ENCODE assay signal across 9 mouse cellular contexts in genomic region chr13:58287822-58288221, GRCm38 (mm10). TPM values are rescaled to one million over a fixed set of nuclear protein-coding genes. Genes with fewer than 3 reads are reported as not detected.
DNase-seq lines count a peak whose midpoint lies in the region; ATAC-seq and TF ChIP-seq lines count a peak whose summit lies in the region.
"Had no signal": no experiment of that assay in that cellular context is flagged by ENCODE, and none has a peak within 500 bp of the region (broad histone marks: within the 10 kb centered on the region; RNA-seq: fewer than 3 reads in every experiment).

No protein-coding gene starts in this region.

- no peak overlapping the region for H3K4me2 ChIP-seq in kidney, embryonic 14.5 days (replicated peaks; ENCODE audit: low read depth, low read length)
- H3K4me2 ChIP-seq: heart, embryonic 15.5 days had no signal

- H3K9me3 ChIP-seq in kidney, embryonic 14.5 days (ENCODE audit: control insufficient read depth, low read length) = no peaks in the 10 kb centered on the region
- H3K9me3 ChIP-seq: heart, embryonic 15.5 days had no signal

- WGBS in kidney, embryonic 14.5 days = 11% methylated on average over 13 of the region's 13 CpGs
- WGBS in liver, adult 2 months = 15% methylated on average over 13 of the region's 13 CpGs

- no peak overlapping the region for H3K4me3 ChIP-seq in kidney, embryonic 14.5 days (ENCODE audit: low read length)
- no peak overlapping the region for H3K4me3 ChIP-seq in liver, adult 2 months (ENCODE audit: insufficient read depth, low read depth, low read length)
- H3K4me3 ChIP-seq: heart, embryonic 15.5 days had no signal

- no peak overlapping the region for H3K27ac ChIP-seq in kidney, embryonic 14.5 days (ENCODE audit: low read depth, low read length)
- H3K27ac ChIP-seq in liver, adult 2 months (replicated peaks; ENCODE audit: insufficient read depth, low read depth, low read length) = no peak overlapping the region
- H3K27ac ChIP-seq: heart, embryonic 15.5 days had no signal

- no peaks in the 10 kb centered on the region for H3K36me3 ChIP-seq in kidney, embryonic 14.5 days (ENCODE audit: control insufficient read depth, insufficient read depth, low read length)
- no peaks in the 10 kb centered on the region for H3K36me3 ChIP-seq in liver, adult 2 months (ENCODE audit: control insufficient read depth, insufficient read depth, low read length)
- H3K36me3 ChIP-seq: heart, embryonic 15.5 days had no signal

- peaks cover 3% of the 10 kb centered on the region; the same call in 1 of the 2 replicates for H3K4me1 ChIP-seq in kidney, embryonic 14.5 days (ENCODE audit: control insufficient read depth, insufficient read depth, low read length)
- no peaks in the 10 kb centered on the region for H3K4me1 ChIP-seq in liver, adult 2 months (ENCODE audit: control insufficient read depth, insufficient read depth, low read length)

- TF ChIP-seq POLR2A in liver, adult 2 months (IDR thresholded peaks at IDR 0.05; ENCODE audit: extremely low read depth, insufficient read depth, low read length) = no peak

- no peaks in the 10 kb centered on the region for H3K79me2 ChIP-seq in liver, adult 2 months (ENCODE audit: control insufficient read depth, insufficient read depth, low read length)

- DNase-seq in B cell, adult 2 months = peak; percentile 89 to 91
- peak; percentile 88 to 91 for DNase-seq in adrenal gland, adult 18-20 months (ENCODE audit: low spot score in 2 of 2)
- peak; percentile 92 for DNase-seq in embryo, embryonic 10 days (ENCODE audit: low spot score)
- peak; percentile 81 to 87 for DNase-seq in gastrocnemius, postnatal 4 days (ENCODE audit: low spot score in 2 of 2)
- peak; percentile 53 for DNase-seq in liver, adult 2 months (ENCODE audit: extremely low read depth, low read depth, low spot score)
- peak; percentile 52 for DNase-seq in ovary, adult 18-20 months (ENCODE audit: low spot score)
- peak; percentile 67 for DNase-seq in testis, postnatal 14 days (ENCODE audit: low spot score)

- no peak overlapping the region for H3K9ac ChIP-seq in kidney, embryonic 14.5 days (ENCODE audit: low read depth, low read length)
- H3K9ac ChIP-seq in liver, adult 2 months (ENCODE audit: low read depth, low read length) = no peak overlapping the region
- H3K9ac ChIP-seq: heart, embryonic 15.5 days had no signal

- ATAC-seq in kidney, embryonic 14.5 days (ENCODE audit: low FRiP score, low TSS enrichment) = peak; percentile 55

- peak; percentile 98 for TF ChIP-seq CTCF in liver, adult 2 months (IDR thresholded peaks at IDR 0.05; ENCODE audit: low read depth, low read length)

- H3K27me3 ChIP-seq in kidney, embryonic 14.5 days (ENCODE audit: control insufficient read depth, insufficient read depth, low read length) = no peaks in the 10 kb centered on the region
- no peaks in the 10 kb centered on the region for H3K27me3 ChIP-seq in liver, adult 2 months (ENCODE audit: control insufficient read depth, insufficient read depth, low read length)

RNA-seq across cellular contexts. Expression of gene Gkap1, which starts 12.3 kb away (rescaled TPM):
- total RNA-seq in adrenal gland, adult 18-20 months (2021) = 10 to 100 TPM; 54.5 to 83.4 TPM
- total RNA-seq in gastrocnemius, postnatal 4 days (2021) = 10 to 100 TPM; 35.1 to 40.8 TPM
- polyA plus RNA-seq in kidney, embryonic 14.5 days (2014; fragmentation: Nextera tagmentation; extraction: Ambion mirVana) = 26.9 and 33.7 TPM in 2 replicates
- 11.7 and 14.9 TPM in 2 replicates for total RNA-seq in liver, adult 2 months (2014; rRNA removed)
- polyA plus RNA-seq in liver, adult 2 months (2012; rRNA removed) = 3.5 and 4.3 TPM in 2 replicates
